Mouse (Mus musculus): ENCODE results near the gene Wnk2.

GRCm38 (mm10) chr13:49187288-49188218 lies 39.7 kb upstream of the Wnk2 start, which contains the start of gene Ninj1:
- no peak for TF ChIP-seq CTCF (IDR thresholded peaks at IDR 0.05; ENCODE audit: low read depth)
- no peak for TF ChIP-seq EP300 (optimal IDR thresholded peaks at IDR 0.05)

Measured in stomach, postnatal 0 days (tissue).